Mouse (Mus musculus): ENCODE data around the gene D630045J12Rik. TPM values are rescaled to one million over a fixed set of nuclear protein-coding genes. Genes with fewer than 3 reads are reported as not detected.

D630045J12Rik gene
- polyA plus RNA-seq, 1 experiment, result 0.33 TPM

DNA sequence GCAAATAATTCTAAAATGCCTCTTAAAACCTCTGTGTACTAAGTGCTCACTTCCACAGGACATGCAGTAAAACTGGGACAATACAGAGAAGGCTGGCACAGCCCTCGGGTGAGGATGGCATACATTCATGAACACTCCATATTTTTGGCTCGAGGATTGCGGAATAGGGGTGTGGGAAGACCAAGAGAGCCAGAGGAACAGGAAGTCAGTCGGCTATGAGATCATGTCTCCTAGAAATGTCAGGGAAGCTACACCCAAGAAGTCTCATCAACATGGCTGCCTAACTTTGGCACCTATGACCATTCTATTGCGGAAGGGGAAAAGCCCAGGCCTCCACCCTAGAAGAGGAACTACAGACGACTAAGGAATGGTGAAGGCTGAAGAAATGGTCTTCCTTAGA, 135.5 kb downstream of the D630045J12Rik start:
- H3K4me3 ChIP-seq (ENCODE audit: extremely low read depth, insufficient read depth, insufficient read length), result no peak overlapping the region
- no peak for DNase-seq (ENCODE audit: low read depth in 1 of 2, low spot score in 2 of 2)
- 82% methylated on average over 6 of the region's 6 CpGs for WGBS
- no peaks in the 10 kb centered on the region for H3K27me3 ChIP-seq (ENCODE audit: control insufficient read depth, insufficient read depth, low read length)
- H3K36me3 ChIP-seq (ENCODE audit: control insufficient read depth, insufficient read depth, low read length), result no peaks in the 10 kb centered on the region
- H3K27ac ChIP-seq (ENCODE audit: insufficient read depth, low read length), result no peak overlapping the region
- H3K4me1 ChIP-seq (ENCODE audit: control insufficient read depth, insufficient read depth, insufficient read length), result no peaks in the 10 kb centered on the region
- no peak for TF ChIP-seq CTCF (IDR thresholded peaks at IDR 0.05; ENCODE audit: extremely low read depth, insufficient read depth, insufficient read length, insufficient replicate concordance)
- no peak for TF ChIP-seq POLR2A (IDR thresholded peaks at IDR 0.05; ENCODE audit: low read depth, low read length)

DNA sequence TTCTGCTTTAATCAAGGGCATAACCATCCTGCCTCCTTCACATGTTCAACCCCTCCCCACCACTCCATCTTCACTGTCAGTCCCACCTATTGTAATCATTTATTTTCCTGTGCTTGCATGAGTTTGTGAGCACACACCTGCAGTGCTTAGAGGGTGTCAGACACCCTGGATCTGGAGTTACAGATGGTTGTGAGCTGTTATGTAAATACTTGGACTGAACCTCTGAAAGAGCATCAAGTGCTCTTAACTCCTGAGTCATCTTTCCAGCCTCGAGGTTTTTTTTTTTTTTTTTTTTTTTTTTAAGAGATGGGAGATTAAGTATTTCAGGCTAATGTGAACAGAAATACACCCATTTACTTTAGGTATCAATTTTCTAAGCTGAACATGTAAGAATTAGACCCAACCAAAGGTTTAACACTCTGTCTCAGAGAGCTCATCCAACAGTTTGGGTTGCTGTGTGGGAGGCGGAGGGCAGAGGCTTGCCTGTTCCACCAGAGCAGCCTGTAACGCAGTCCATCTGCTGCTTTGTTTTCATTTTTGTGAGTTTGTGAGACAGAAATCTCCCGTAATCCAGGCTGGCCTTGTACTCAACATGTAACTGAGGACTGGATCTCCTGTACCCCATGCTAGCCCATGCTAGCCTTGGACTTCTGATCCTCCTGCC, 137.6 kb downstream of the D630045J12Rik start:
- no peak for DNase-seq (ENCODE audit: low read depth in 1 of 2, low spot score in 2 of 2)
- TF ChIP-seq POLR2A (IDR thresholded peaks at IDR 0.05; ENCODE audit: low read depth, low read length) (no peak), CTCF (IDR thresholded peaks at IDR 0.05; ENCODE audit: extremely low read depth, insufficient read depth, insufficient read length, insufficient replicate concordance) (no peak)
- Histone ChIP-seq H3K27me3 (ENCODE audit: control insufficient read depth, insufficient read depth, low read length) (no peaks in the 10 kb centered on the region), H3K4me3 (ENCODE audit: extremely low read depth, insufficient read depth, insufficient read length) (no peak overlapping the region), H3K27ac (ENCODE audit: insufficient read depth, low read length) (no peak overlapping the region), H3K4me1 (ENCODE audit: control insufficient read depth, insufficient read depth, insufficient read length) (no peaks in the 10 kb centered on the region), H3K36me3 (ENCODE audit: control insufficient read depth, insufficient read depth, low read length) (no peaks in the 10 kb centered on the region)
- 68% methylated on average over 4 of the region's 4 CpGs for WGBS

DNA sequence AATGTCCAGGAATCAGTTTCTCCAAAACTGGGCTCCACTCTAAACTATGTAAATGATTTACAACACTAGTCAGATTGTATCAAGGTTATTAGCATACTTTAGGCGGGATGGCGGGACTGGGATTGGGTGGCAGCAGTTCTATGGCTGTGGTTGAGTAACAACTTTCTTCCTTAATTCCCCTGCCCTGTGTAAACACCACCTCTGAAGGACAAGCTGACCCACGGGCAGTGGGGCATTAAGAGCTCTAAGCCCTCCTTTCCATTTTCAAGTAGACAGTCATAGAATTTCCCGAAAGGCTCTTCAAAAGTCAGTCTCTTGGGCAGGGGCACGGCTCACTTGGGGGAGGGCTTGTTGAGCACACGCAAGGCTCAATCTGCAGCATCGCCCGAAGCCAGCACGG, 142.9 kb downstream of the D630045J12Rik start:
- Histone ChIP-seq H3K27me3 (ENCODE audit: control insufficient read depth, insufficient read depth, low read length) (no peaks in the 10 kb centered on the region), H3K4me3 (ENCODE audit: extremely low read depth, insufficient read depth, insufficient read length) (no peak overlapping the region), H3K36me3 (ENCODE audit: control insufficient read depth, insufficient read depth, low read length) (no peaks in the 10 kb centered on the region), H3K4me1 (ENCODE audit: control insufficient read depth, insufficient read depth, insufficient read length) (no peaks in the 10 kb centered on the region), H3K27ac (ENCODE audit: insufficient read depth, low read length) (no peak overlapping the region)
- 79% methylated on average over 9 of the region's 9 CpGs for WGBS
- TF ChIP-seq POLR2A (IDR thresholded peaks at IDR 0.05; ENCODE audit: low read depth, low read length) (no peak), CTCF (IDR thresholded peaks at IDR 0.05; ENCODE audit: extremely low read depth, insufficient read depth, insufficient read length, insufficient replicate concordance) (no peak)
- no peak for DNase-seq (ENCODE audit: low read depth in 1 of 2, low spot score in 2 of 2)

DNA sequence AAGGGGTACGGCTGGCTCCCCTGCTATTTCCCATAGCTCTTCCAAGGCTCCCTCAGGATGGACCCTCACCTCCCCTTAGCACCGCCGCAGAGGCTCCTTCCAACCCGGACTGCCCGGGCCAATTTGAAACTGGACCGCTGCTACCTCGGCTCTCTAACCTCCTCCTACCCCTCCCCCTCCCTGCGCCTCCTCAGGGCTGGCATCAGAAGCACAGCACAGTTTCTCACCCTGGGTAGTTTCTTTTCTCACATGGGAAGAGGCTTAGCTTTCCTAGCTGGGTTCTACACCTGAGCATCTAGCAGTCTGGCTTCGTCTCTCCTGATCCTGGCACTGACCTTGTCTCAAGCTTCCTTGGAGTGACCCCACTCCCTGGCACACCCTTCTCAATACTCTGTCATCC, 143.9 kb downstream of the D630045J12Rik start:
- Histone ChIP-seq H3K36me3 (ENCODE audit: control insufficient read depth, insufficient read depth, low read length) (no peaks in the 10 kb centered on the region), H3K27me3 (ENCODE audit: control insufficient read depth, insufficient read depth, low read length) (no peaks in the 10 kb centered on the region), H3K27ac (ENCODE audit: insufficient read depth, low read length) (no peak overlapping the region), H3K4me3 (ENCODE audit: extremely low read depth, insufficient read depth, insufficient read length) (no peak overlapping the region), H3K4me1 (ENCODE audit: control insufficient read depth, insufficient read depth, insufficient read length) (no peaks in the 10 kb centered on the region)
- WGBS, result 43% methylated on average over 9 of the region's 9 CpGs
- TF ChIP-seq POLR2A (IDR thresholded peaks at IDR 0.05; ENCODE audit: low read depth, low read length) (no peak), CTCF (IDR thresholded peaks at IDR 0.05; ENCODE audit: extremely low read depth, insufficient read depth, insufficient read length, insufficient replicate concordance) (no peak)
- DNase-seq (ENCODE audit: low read depth in 1 of 2, low spot score in 2 of 2), result no peak

DNA sequence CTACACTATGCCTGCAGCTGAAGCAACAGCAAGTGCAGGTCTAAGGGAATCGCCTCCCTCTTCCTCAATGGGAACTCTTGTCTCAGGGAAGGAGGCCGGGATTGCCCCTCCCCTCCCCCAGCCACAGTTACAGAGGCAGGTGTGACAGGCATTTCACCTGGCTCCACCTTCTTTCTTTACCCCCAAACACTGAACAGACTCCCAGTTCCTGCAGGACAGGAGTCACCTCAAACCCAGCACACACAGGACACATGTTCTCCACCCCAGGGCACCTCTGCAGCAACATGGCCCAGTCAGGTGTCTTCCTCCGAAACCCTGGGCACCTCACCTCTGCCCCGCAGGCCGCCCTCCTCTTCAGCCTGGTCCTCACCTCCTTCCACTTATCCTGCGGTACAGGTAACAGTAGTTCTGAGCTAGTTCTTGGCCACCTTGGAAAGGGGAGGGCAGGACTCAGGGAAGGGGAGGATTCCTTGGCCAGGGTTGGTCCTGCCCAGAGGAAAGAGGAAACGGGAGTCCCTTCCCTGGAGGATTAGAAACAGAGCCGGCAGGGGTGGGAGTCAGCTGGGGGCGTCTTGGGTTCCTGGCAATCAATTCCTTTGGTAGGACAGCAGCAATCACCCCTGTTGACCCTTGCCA, 144.5 kb downstream of the D630045J12Rik start, which contains the start of gene Tmem213:
TSS of gene Tmem213 (plus strand) at position 96 of the 636 bp plus-strand sequence.
- Histone ChIP-seq H3K27me3 (ENCODE audit: control insufficient read depth, insufficient read depth, low read length) (no peaks in the 10 kb centered on the region), H3K4me3 (ENCODE audit: extremely low read depth, insufficient read depth, insufficient read length) (no peak within 1 kb of the TSS), H3K4me1 (ENCODE audit: control insufficient read depth, insufficient read depth, insufficient read length) (no peaks in the 10 kb centered on the region), H3K27ac (ENCODE audit: insufficient read depth, low read length) (no peak within 1 kb of the TSS), H3K36me3 (ENCODE audit: control insufficient read depth, insufficient read depth, low read length) (no peaks in the 10 kb centered on the region)
- WGBS, result 52% methylated on average over 9 of the region's 9 CpGs
- no peak for TF ChIP-seq CTCF (IDR thresholded peaks at IDR 0.05; ENCODE audit: extremely low read depth, insufficient read depth, insufficient read length, insufficient replicate concordance)
- no peak for TF ChIP-seq POLR2A (IDR thresholded peaks at IDR 0.05; ENCODE audit: low read depth, low read length)
- DNase-seq (ENCODE audit: low read depth in 1 of 2, low spot score in 2 of 2), result no peak

DNA sequence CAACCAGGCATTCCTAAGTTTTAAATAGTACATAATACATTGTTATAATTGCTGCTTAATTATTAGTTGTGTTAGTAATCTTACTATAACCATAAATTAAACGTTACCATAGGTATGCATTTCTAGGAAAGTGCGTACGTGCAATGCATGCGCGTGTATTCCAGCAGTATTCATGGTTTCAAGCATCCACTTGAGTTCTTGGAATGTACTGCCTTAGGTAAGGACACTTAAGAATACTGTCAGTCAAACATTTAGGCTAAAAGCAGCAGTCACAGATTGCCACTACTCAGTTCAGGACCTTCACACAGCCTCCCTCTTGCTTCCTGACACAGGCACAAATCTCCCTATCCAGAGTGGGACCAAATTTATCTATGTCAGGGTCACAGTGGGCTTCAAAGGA, 145.4 kb downstream of the D630045J12Rik start:
- H3K36me3 ChIP-seq (ENCODE audit: control insufficient read depth, insufficient read depth, low read length), result no peaks in the 10 kb centered on the region
- TF ChIP-seq POLR2A (IDR thresholded peaks at IDR 0.05; ENCODE audit: low read depth, low read length), result no peak
- no peak for TF ChIP-seq CTCF (IDR thresholded peaks at IDR 0.05; ENCODE audit: extremely low read depth, insufficient read depth, insufficient read length, insufficient replicate concordance)
- H3K27ac ChIP-seq (ENCODE audit: insufficient read depth, low read length), result no peak overlapping the region
- 93% methylated on average over 5 of the region's 5 CpGs for WGBS
- no peaks in the 10 kb centered on the region for H3K27me3 ChIP-seq (ENCODE audit: control insufficient read depth, insufficient read depth, low read length)
- no peak for DNase-seq (ENCODE audit: low read depth in 1 of 2, low spot score in 2 of 2)
- no peak overlapping the region for H3K4me3 ChIP-seq (ENCODE audit: extremely low read depth, insufficient read depth, insufficient read length)
- H3K4me1 ChIP-seq (ENCODE audit: control insufficient read depth, insufficient read depth, insufficient read length), result no peaks in the 10 kb centered on the region

DNA sequence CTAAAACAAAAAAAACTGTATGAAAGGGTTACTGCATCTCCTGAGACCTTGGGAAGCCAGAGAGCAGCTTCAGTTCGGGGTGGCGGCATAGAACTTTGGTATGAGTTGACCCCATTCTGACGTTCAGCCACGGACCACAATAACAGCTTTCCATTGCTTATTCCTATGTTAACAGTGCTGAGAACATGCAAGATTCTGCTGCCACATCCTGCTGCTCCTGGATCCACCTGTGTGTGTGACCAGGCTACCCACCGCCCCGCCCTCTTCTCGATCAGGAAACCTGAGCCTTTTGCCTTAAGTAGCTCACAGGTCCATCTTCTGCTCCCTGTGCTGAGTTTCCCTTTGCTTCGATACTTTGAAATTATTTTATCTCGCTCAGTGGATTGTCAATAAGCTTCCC, 147.9 kb downstream of the D630045J12Rik start:
- H3K36me3 ChIP-seq (ENCODE audit: control insufficient read depth, insufficient read depth, low read length), result no peaks in the 10 kb centered on the region
- DNase-seq (ENCODE audit: low read depth in 1 of 2, low spot score in 2 of 2), result no peak
- H3K27ac ChIP-seq (ENCODE audit: insufficient read depth, low read length), result no peak overlapping the region
- no peak overlapping the region for H3K4me3 ChIP-seq (ENCODE audit: extremely low read depth, insufficient read depth, insufficient read length)
- TF ChIP-seq POLR2A (IDR thresholded peaks at IDR 0.05; ENCODE audit: low read depth, low read length), result no peak
- no peak for TF ChIP-seq CTCF (IDR thresholded peaks at IDR 0.05; ENCODE audit: extremely low read depth, insufficient read depth, insufficient read length, insufficient replicate concordance)
- no peaks in the 10 kb centered on the region for H3K4me1 ChIP-seq (ENCODE audit: control insufficient read depth, insufficient read depth, insufficient read length)
- WGBS, result 87% methylated on average over 9 of the region's 9 CpGs
- H3K27me3 ChIP-seq (ENCODE audit: control insufficient read depth, insufficient read depth, low read length), result no peaks in the 10 kb centered on the region

Data from spleen, adult 2 months (tissue).